Mouse (Mus musculus) MEL (cell line): ENCODE results near the gene Rgr. TPM values are rescaled to one million over a fixed set of nuclear protein-coding genes. Genes with fewer than 3 reads are reported as not detected.

ENCODE experiments used
- DNase-seq: peaks from one replicate; pipeline ENCODE4 v3.0.0; 2011; ENCODE audit warnings: low read depth, low spot score
- H3K27ac ChIP-seq: 2 replicates; pipeline ENCODE4 v1.5.1; 2012; ENCODE audit warnings: low read depth, mild to moderate bottlenecking, control low read depth, low read length, moderate library complexity; ENCODE audit not compliant: control insufficient read depth
- H3K27me3 ChIP-seq, 2 experiments: fragments of 150-350 bp in 1 of 2; sonication (generic) in 1 of 2; 2 replicates each; pipeline ENCODE4 v1.6.1; 2012; ENCODE audit warnings: low read length in 2 of 2, mild to moderate bottlenecking in 2 of 2, improper control_type of control experiment in 1 of 2, moderate library complexity in 1 of 2; ENCODE audit not compliant: insufficient read depth in 2 of 2, control insufficient read depth in 1 of 2
- H3K36me3 ChIP-seq, 2 experiments: 2 replicates each; pipeline ENCODE4 v1.6.1; 2012 to 2014; ENCODE audit warnings: low read length in 2 of 2, improper control_type of control experiment in 1 of 2, inconsistent platforms in 1 of 2, mild to moderate bottlenecking in 1 of 2; ENCODE audit not compliant: insufficient read depth in 2 of 2, control insufficient read depth in 1 of 2
- H3K4me1 ChIP-seq, 2 experiments: fragments of 150-350 bp in 1 of 2; sonication (generic) in 1 of 2; 2 replicates each; pipeline ENCODE4 v1.6.1; 2012; ENCODE audit warnings: low read length in 2 of 2, improper control_type of control experiment in 1 of 2, mild to moderate bottlenecking in 1 of 2; ENCODE audit not compliant: insufficient read depth in 2 of 2, control insufficient read depth in 1 of 2
- H3K4me3 ChIP-seq, 2 experiments: fragments of 150-350 bp in 1 of 2; sonication (generic) in 1 of 2; 2 replicates each; pipeline ENCODE4 v1.5.1; 2012; ENCODE audit warnings: low read depth in 2 of 2, low read length in 2 of 2, mild to moderate bottlenecking in 2 of 2, moderate library complexity in 2 of 2, control low read depth in 1 of 2, improper control_type of control experiment in 1 of 2; ENCODE audit not compliant: control insufficient read depth in 1 of 2, insufficient read depth in 1 of 2
- H3K79me2 ChIP-seq: 2 replicates; pipeline ENCODE4 v1.6.1; 2012; ENCODE audit warnings: mild to moderate bottlenecking, low read length, moderate library complexity; ENCODE audit not compliant: control insufficient read depth, poor library complexity, insufficient read depth
- H3K9ac ChIP-seq: 2 replicates; pipeline ENCODE4 v1.6.1; 2012; ENCODE audit warnings: low read depth, mild to moderate bottlenecking, control low read depth, low read length, moderate library complexity; ENCODE audit not compliant: control insufficient read depth, poor library complexity, severe bottlenecking
- H3K9me3 ChIP-seq: fragments of 150-350 bp; sonication (generic); replicated peaks from 2 replicates; pipeline ENCODE4 v1.6.1; 2012; ENCODE audit warnings: mild to moderate bottlenecking, low read length, improper control_type of control experiment, moderate library complexity; ENCODE audit not compliant: insufficient read depth
- CHD1 ChIP-seq: IDR thresholded peaks from 2 replicates; pipeline ENCODE4 v1.6.1; 2012; ENCODE audit warnings: low read depth, mild to moderate bottlenecking, inconsistent platforms, low read length, improper control_type of control experiment
- E2F4 ChIP-seq: IDR thresholded peaks from 2 replicates; pipeline ENCODE4 v1.6.1; 2011; ENCODE audit warnings: low read depth, low read length, improper control_type of control experiment, borderline replicate concordance
- EP300 ChIP-seq, 2 experiments: IDR thresholded peaks; 2 replicates each; pipeline ENCODE4 v1.6.1; 2011; ENCODE audit warnings: improper control_type of control experiment in 2 of 2, low read length in 2 of 2, low read depth in 1 of 2, mild to moderate bottlenecking in 1 of 2
- ETS1 ChIP-seq: IDR thresholded peaks from 2 replicates; pipeline ENCODE4 v1.6.1; 2012; ENCODE audit warnings: low read depth, mild to moderate bottlenecking, inconsistent platforms, low read length, improper control_type of control experiment, moderate library complexity
- GABPA ChIP-seq: IDR thresholded peaks from 2 replicates; pipeline ENCODE4 v1.6.1; 2012; ENCODE audit warnings: low read depth, mild to moderate bottlenecking, inconsistent platforms, low read length, improper control_type of control experiment, moderate library complexity
- KAT2A ChIP-seq: conservative IDR thresholded peaks from 2 replicates; pipeline ENCODE4 v1.6.1; 2012; ENCODE audit warnings: low read depth, low read length, improper control_type of control experiment, inconsistent platforms
- MAX ChIP-seq: IDR thresholded peaks from 2 replicates; pipeline ENCODE4 v1.6.1; 2011; ENCODE audit warnings: low read length, improper control_type of control experiment
- MAZ ChIP-seq: IDR thresholded peaks from 2 replicates; pipeline ENCODE4 v1.6.1; 2012; ENCODE audit warnings: low read depth, mild to moderate bottlenecking, inconsistent platforms, low read length, improper control_type of control experiment
- MEF2A ChIP-seq: IDR thresholded peaks from 2 replicates; pipeline ENCODE4 v1.6.1; 2014; ENCODE audit warnings: low read depth, mild to moderate bottlenecking, inconsistent platforms, low read length, improper control_type of control experiment; ENCODE audit not compliant: poor library complexity, insufficient replicate concordance, severe bottlenecking; ENCODE audit errors: extremely low read depth
- NELFE ChIP-seq: IDR thresholded peaks from 2 replicates; pipeline ENCODE4 v1.6.1; 2011; ENCODE audit warnings: low read depth, low read length, improper control_type of control experiment
- POLR2A ChIP-seq, 2 experiments: IDR thresholded peaks; 2 replicates each; pipeline ENCODE4 v1.6.1; 2011 to 2012; ENCODE audit warnings: low read length in 2 of 2, mild to moderate bottlenecking in 2 of 2, control low read depth in 1 of 2, improper control_type of control experiment in 1 of 2, low read depth in 1 of 2, moderate library complexity in 1 of 2; ENCODE audit not compliant: control insufficient read depth in 1 of 2, insufficient read depth in 1 of 2, poor library complexity in 1 of 2
- POLR2AphosphoS5 ChIP-seq: IDR thresholded peaks from 2 replicates; pipeline ENCODE4 v1.6.1; 2012; ENCODE audit warnings: low read depth, borderline replicate concordance, mild to moderate bottlenecking, inconsistent platforms, low read length, moderate library complexity, mixed read lengths
- SMC3 ChIP-seq: IDR thresholded peaks from 2 replicates; pipeline ENCODE4 v1.6.1; 2011; ENCODE audit warnings: low read depth, low read length, improper control_type of control experiment
- UBTF ChIP-seq: IDR thresholded peaks from 2 replicates; pipeline ENCODE4 v1.6.1; 2012; ENCODE audit warnings: low read depth, mild to moderate bottlenecking, inconsistent platforms, low read length, improper control_type of control experiment, moderate library complexity, borderline replicate concordance; ENCODE audit not compliant: insufficient read depth
- USF1 ChIP-seq: IDR thresholded peaks from 2 replicates; pipeline ENCODE4 v1.6.1; 2014; ENCODE audit warnings: low read depth, mild to moderate bottlenecking, inconsistent platforms, low read length, improper control_type of control experiment, moderate library complexity
- ZNF384 ChIP-seq: IDR thresholded peaks from 2 replicates; pipeline ENCODE4 v1.6.1; 2012; ENCODE audit warnings: low read depth, mild to moderate bottlenecking, inconsistent platforms, low read length, improper control_type of control experiment
- polyA plus RNA-seq, 2 experiments: library from polyadenylated mRNA; stranded (reverse) in 1 of 2; unstranded in 1 of 2; fragments of >175 nt in 1 of 2; fragments of >200 nt in 1 of 2; gene quantifications; 2 replicates each; pipeline versions ENCODE4 v1.2.1 to v1.2.4; 2012; ENCODE audit warnings: low replicate concordance in 2 of 2, low read depth in 1 of 2; ENCODE audit not compliant: insufficient read length in 2 of 2, insufficient read depth in 1 of 2, missing spikeins in 1 of 2
- total RNA-seq: library from RNA; depleted of rRNA; stranded (reverse); fragments of 300-350 nt; gene quantifications from 2 replicates; pipeline ENCODE4 v1.2.3, GENCODE M21; 2012; rRNA removed

Gene Rgr
- total RNA-seq (not detected in 2 replicates), polyA plus RNA-seq (not detected)

DNA sequence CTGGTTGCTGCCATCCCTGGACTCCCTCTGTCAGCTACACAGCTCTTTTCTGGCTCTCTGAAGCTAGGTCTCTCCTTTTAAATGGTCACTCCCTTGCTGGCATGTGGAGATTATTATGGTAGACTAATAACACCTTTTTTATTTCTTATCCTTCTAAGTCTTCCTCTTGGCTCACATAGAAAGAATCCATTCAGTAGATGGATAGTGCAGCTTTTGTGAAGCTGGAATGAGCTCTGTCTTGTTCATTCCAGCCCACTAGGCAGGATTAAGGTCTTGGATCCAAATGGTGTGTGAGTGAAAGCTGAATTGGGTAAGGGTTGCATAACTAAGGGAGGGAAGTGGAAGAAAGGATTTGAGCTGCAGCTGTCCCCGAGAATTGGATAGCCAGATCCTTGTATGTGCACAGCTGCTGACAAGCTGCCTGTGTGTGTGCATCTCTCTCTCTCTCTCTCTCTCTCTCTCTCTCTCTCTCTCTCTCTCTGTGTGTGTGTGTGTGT lies at the start of gene Rgr:
Rgr (minus strand) TSS at position 51 of the 497 bp plus-strand sequence.
- H3K36me3 ChIP-seq = no peaks in the 10 kb centered on the region
- DNase-seq = no peak
- no peaks in the 10 kb centered on the region for H3K79me2 ChIP-seq
- H3K27ac ChIP-seq = no peak within 1 kb of the TSS
- TF ChIP-seq USF1 = no peak
- no peak for TF ChIP-seq MAZ
- no peak for TF ChIP-seq POLR2AphosphoS5
- no peaks in the 10 kb centered on the region for H3K4me1 ChIP-seq
- no peaks in the 10 kb centered on the region for H3K27me3 ChIP-seq
- no peaks in the 10 kb centered on the region for H3K9me3 ChIP-seq
- no peak within 1 kb of the TSS for H3K9ac ChIP-seq
- H3K4me3 ChIP-seq = no peak within 1 kb of the TSS

DNA sequence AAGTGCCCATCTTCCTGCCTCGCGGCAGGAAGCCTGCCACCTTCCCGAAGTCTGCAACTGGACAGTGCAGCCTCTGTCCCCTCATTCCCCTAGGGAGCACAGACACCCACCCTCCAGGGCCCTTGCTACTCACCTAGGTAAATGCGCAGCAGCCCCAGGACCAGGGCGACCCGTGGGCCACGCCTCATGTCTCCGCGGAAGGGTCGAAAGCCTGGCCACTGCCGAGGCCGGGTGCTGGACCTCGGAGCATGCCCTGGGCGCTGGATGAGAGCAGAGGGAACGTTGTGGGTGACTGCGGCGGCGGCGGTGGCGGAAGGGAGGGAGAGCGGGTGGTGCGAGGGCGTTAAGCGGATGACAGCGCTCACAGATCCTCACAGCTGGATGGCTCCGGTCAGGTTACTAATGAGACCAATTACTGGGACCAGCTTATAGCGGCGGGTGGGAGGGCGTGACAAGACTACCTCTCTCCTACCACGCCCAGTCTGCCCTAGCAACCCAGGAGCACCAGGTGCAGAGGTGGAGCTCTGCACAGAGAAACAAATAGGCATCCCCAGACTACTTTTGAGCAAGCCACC lies 49.3 kb upstream of the Rgr start, which contains the start of gene Cdhr1:
Cdhr1 (minus strand) TSS at position 392 of the 575 bp plus-strand sequence.
- H3K9me3 ChIP-seq = no peaks in the 10 kb centered on the region
- TF ChIP-seq SMC3 (no peak), MAX (no peak), EP300 (IDR thresholded peaks at IDR 0.05; ENCODE audit: low read depth in 1 of 2, low read length in 2 of 2) (no peak), CHD1 (no peak)
- no peak for DNase-seq
- H3K4me1 ChIP-seq = no peaks in the 10 kb centered on the region
- H3K27me3 ChIP-seq = no peaks in the 10 kb centered on the region
- H3K27ac ChIP-seq = no peak within 1 kb of the TSS
- no peaks in the 10 kb centered on the region for H3K36me3 ChIP-seq
- no peaks in the 10 kb centered on the region for H3K79me2 ChIP-seq
- H3K9ac ChIP-seq = no peak within 1 kb of the TSS
- no peak within 1 kb of the TSS for H3K4me3 ChIP-seq

DNA sequence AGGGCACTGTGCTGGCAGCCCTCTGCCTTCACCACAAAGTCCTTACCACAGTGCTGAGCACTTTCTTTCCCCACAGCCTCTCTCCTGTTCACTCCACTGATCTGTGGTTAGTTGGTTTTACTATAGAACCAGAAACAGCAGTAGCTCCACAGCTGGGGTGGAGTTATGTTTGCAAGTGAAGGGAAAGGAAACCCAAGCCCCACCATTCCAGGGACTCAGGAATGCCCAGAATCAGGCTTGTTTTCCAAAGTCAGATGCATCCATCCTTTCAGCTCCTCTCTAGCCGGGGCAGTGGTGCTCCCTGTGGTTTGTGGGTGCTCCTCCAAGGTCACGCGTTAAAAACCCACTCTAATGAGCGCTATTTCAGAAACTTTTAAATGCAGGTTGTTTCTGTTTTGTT lies 46.8 kb upstream of the Rgr start:
- H3K27ac ChIP-seq = no peak overlapping the region
- no peaks in the 10 kb centered on the region for H3K9me3 ChIP-seq
- DNase-seq = no peak
- no peaks in the 10 kb centered on the region for H3K27me3 ChIP-seq
- H3K79me2 ChIP-seq = no peaks in the 10 kb centered on the region
- no peaks in the 10 kb centered on the region for H3K36me3 ChIP-seq
- H3K4me1 ChIP-seq = no peaks in the 10 kb centered on the region
- no peak for TF ChIP-seq UBTF
- TF ChIP-seq POLR2A (IDR thresholded peaks at IDR 0.05; ENCODE audit: control insufficient read depth in 1 of 2, insufficient read depth in 1 of 2, low read depth in 1 of 2, low read length in 2 of 2, poor library complexity in 1 of 2) = no peak
- no peak for TF ChIP-seq NELFE
- TF ChIP-seq EP300 (IDR thresholded peaks at IDR 0.05; ENCODE audit: low read depth in 1 of 2, low read length in 2 of 2) = no peak
- TF ChIP-seq ETS1 = no peak
- no peak for TF ChIP-seq ZNF384
- TF ChIP-seq E2F4 = no peak
- TF ChIP-seq KAT2A = no peak
- no peak for TF ChIP-seq GABPA
- TF ChIP-seq MEF2A = no peak
- no peak overlapping the region for H3K9ac ChIP-seq
- H3K4me3 ChIP-seq = no peak overlapping the region
